Mouse (Mus musculus) ES-Bruce4 (cell line): ENCODE results near the gene Hexim1. TPM values are rescaled to one million over a fixed set of nuclear protein-coding genes. Genes with fewer than 3 reads are reported as not detected.

Experiments
- H3K27ac ChIP-seq: 2 replicates; pipeline ENCODE4 v1.5.1; 2012; ENCODE audit warnings: low read length, inconsistent platforms; ENCODE audit not compliant: insufficient read depth
- H3K27me3 ChIP-seq: 2 replicates; pipeline ENCODE4 v1.6.1; 2012; ENCODE audit warnings: mild to moderate bottlenecking, low read length, inconsistent platforms; ENCODE audit not compliant: control insufficient read depth, poor library complexity, insufficient read depth, severe bottlenecking
- H3K36me3 ChIP-seq: 2 replicates; pipeline ENCODE4 v1.6.1; 2012; ENCODE audit warnings: inconsistent platforms, mild to moderate bottlenecking, low read length, moderate library complexity; ENCODE audit not compliant: control insufficient read depth, poor library complexity, insufficient read depth, severe bottlenecking
- H3K4me1 ChIP-seq: one replicate; pipeline ENCODE4 v1.8.1; 2011; ENCODE audit warnings: low read length; ENCODE audit not compliant: control insufficient read depth, insufficient read depth
- H3K4me3 ChIP-seq: 2 replicates; pipeline ENCODE4 v1.5.1; 2011; ENCODE audit warnings: low read depth, mild to moderate bottlenecking, low read length
- H3K9ac ChIP-seq: 2 replicates; pipeline ENCODE4 v1.6.1; 2012; ENCODE audit warnings: low read depth, mild to moderate bottlenecking, inconsistent platforms; ENCODE audit not compliant: poor library complexity, severe bottlenecking
- H3K9me3 ChIP-seq: replicated peaks from 2 replicates; pipeline ENCODE4 v1.6.1; 2012; ENCODE audit warnings: mild to moderate bottlenecking, low read length, inconsistent platforms; ENCODE audit not compliant: control insufficient read depth, poor library complexity, insufficient read depth, severe bottlenecking
- CTCF ChIP-seq: IDR thresholded peaks from one replicate; pipeline ENCODE4 v1.8.1; 2011; ENCODE audit warnings: low read depth, low read length
- EP300 ChIP-seq: IDR thresholded peaks from 2 replicates; pipeline ENCODE4 v1.6.1; 2011; ENCODE audit warnings: low read depth, low read length; ENCODE audit not compliant: insufficient read depth
- POLR2A ChIP-seq: IDR thresholded peaks from one replicate; pipeline ENCODE4 v1.8.1; 2011; ENCODE audit warnings: low read length; ENCODE audit not compliant: insufficient read depth
- polyA plus RNA-seq: library from polyadenylated mRNA; stranded (reverse); fragments of >200 nt; gene quantifications from 2 replicates; pipeline ENCODE4 v1.2.4, GENCODE M21; 2011; ENCODE audit warnings: low read depth; ENCODE audit not compliant: missing spikeins, insufficient read depth, insufficient read length

Hexim1 gene
- polyA plus RNA-seq, 1 experiment = 17.2 TPM

DNA sequence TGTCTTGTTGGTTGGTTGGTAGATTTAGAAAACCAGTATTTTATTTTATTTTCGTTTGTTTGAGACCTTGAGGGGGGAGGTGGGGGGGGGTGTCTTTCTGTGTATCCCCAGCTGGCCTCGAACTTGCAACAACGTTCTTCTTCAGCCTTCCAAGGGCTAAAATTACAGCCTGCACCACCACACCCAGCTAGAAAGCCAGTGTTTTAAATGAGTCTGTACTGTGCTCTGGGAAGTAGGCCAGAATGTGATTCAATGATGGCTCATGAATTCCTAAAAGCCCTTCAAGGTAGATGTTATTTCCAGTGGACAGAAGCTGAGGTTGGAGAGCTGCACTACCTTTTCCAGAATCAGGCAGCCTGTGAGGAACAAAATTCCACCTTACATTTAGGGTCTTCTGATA lies 18.2 kb downstream of the Hexim1 start:
- Histone ChIP-seq H3K36me3 (peaks cover 8% of the 10 kb centered on the region; the same call in 1 of the 2 replicates), H3K27ac (no peak overlapping the region), H3K9ac (peak overlapping the region; percentile 68; the same call in 1 of the 2 replicates), H3K27me3 (no peaks in the 10 kb centered on the region), H3K4me3 (no peak overlapping the region), H3K4me1 (peaks cover 3% of the 10 kb centered on the region), H3K9me3 (no peaks in the 10 kb centered on the region)
- TF ChIP-seq POLR2A = no peak
- TF ChIP-seq CTCF = no peak
- TF ChIP-seq EP300 = no peak

DNA sequence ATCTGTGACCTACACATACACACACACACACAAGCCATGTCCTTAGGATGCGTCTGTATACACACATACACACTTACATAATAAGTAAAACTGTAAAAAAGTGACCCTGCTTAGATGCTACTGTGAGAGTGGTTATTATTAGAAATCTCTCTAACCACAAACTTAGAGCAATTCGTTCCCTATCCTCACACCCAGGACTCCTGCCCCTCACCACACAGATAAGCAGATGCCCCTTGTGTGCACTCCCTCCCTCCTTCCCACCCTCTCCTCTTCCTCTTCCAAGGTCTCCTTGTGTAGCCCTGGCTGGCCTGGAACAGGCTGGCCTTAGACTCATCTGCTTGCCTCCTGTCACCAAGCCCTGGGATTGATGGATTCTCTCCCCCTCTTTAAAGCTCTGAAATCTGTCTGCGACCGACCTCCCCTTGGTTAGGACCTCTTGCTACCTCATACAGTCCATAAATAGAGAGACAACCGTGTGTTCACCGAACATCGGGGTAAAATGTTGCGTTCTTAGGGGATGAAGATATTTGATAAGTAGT lies 20.1 kb downstream of the Hexim1 start:
- H3K27me3 ChIP-seq = no peaks in the 10 kb centered on the region
- H3K36me3 ChIP-seq = no peaks in the 10 kb centered on the region; the same call in 1 of the 2 replicates
- no peak for TF ChIP-seq POLR2A
- no peak for TF ChIP-seq CTCF
- no peak for TF ChIP-seq EP300
- no peak overlapping the region for H3K27ac ChIP-seq
- no peak overlapping the region for H3K9ac ChIP-seq
- no peaks in the 10 kb centered on the region for H3K9me3 ChIP-seq
- H3K4me3 ChIP-seq = no peak overlapping the region
- H3K4me1 ChIP-seq = peaks cover 6% of the 10 kb centered on the region

DNA sequence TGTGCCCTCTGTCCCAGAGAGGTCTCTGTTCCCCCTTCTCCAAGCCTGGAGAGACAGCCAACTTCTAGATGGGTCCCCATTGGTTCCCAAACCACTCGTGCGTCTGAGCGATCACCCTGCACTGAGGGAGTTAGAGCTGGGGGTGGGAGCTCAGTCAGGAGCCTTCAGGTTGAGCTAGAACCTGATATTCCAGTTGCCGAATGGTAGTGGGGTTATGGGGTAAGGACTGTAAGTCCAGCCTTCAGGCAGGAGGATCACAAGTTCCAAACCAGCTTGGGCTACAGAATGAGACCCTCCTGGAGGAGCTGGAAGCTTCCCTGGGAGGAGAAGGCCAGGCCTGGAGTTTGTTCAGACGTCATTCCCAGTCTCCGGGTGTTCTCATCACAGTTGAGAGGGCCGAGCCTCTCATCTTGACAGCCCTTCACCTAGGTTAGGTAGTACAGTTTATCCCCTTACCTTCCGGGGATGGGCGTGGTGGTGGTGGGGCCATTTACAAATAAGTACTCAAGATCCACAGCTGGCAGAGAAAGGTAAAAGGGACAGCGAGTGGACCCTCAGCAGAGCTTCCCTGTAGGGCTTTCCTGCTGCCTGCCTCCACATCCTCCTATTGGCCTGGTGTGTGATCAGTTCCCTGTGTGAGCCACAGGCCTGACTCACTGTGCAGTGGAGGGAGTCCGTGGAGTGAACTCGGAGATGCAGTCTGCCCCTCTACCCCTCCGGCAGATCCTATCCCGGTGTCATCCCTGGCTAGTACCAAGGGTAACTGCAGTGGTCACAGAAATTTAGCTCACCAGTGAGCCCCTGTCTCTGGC lies 24.1 kb downstream of the Hexim1 start:
- no peaks in the 10 kb centered on the region; the same call in 1 of the 2 replicates for H3K36me3 ChIP-seq
- no peak for TF ChIP-seq POLR2A
- TF ChIP-seq EP300 = 0 out of 2 replicates have a peak, but pooled peaks have one; percentile 12
- H3K27me3 ChIP-seq = no peaks in the 10 kb centered on the region
- peak overlapping the region; percentile 73 for H3K27ac ChIP-seq
- H3K4me1 ChIP-seq = peaks cover 16% of the 10 kb centered on the region
- peak overlapping the region; percentile 8; the same call in 1 of the 2 replicates for H3K9ac ChIP-seq
- no peak overlapping the region for H3K4me3 ChIP-seq
- no peaks in the 10 kb centered on the region for H3K9me3 ChIP-seq

- H3K9ac ChIP-seq = peak overlapping the region; percentile 8; the same call in 1 of the 2 replicates
Observed at GRCm38 (mm10) chr11:103140763-103141100, 24.7 kb downstream of the Hexim1 start.

GRCm38 (mm10) chr11:103141101-103141943 lies 25.3 kb downstream of the Hexim1 start:
- no peaks in the 10 kb centered on the region; the same call in 1 of the 2 replicates for H3K36me3 ChIP-seq
- no peak overlapping the region for H3K4me3 ChIP-seq
- peak; percentile 55 for TF ChIP-seq EP300
- TF ChIP-seq POLR2A = no peak
- H3K27ac ChIP-seq = peak overlapping the region; percentile 73
- no peaks in the 10 kb centered on the region for H3K27me3 ChIP-seq
- peaks cover 16% of the 10 kb centered on the region for H3K4me1 ChIP-seq
- 0 out of 2 replicates have a peak overlapping the region, but pooled peaks have one; percentile 8 for H3K9ac ChIP-seq
- no peaks in the 10 kb centered on the region for H3K9me3 ChIP-seq

More at GRCm38 (mm10) chr11:103140763-103141100, 24.7 kb downstream of the Hexim1 start:
- Histone ChIP-seq H3K36me3 (no peaks in the 10 kb centered on the region; the same call in 1 of the 2 replicates), H3K4me3 (no peak overlapping the region), H3K9me3 (no peaks in the 10 kb centered on the region), H3K4me1 (peaks cover 16% of the 10 kb centered on the region), H3K27ac (peak overlapping the region; percentile 73), H3K27me3 (no peaks in the 10 kb centered on the region)
- TF ChIP-seq CTCF (no peak), EP300 (no peak), POLR2A (no peak)
